Mouse (Mus musculus) 3T3-L1 (cell line): ENCODE measurements around the gene Eya4.

Source experiments
- DNase-seq: peaks from one replicate; pipeline ENCODE4 v3.0.0-alpha.2; 2015; ENCODE audit warnings: low read depth, low spot score

The Eya4 gene

DNA sequence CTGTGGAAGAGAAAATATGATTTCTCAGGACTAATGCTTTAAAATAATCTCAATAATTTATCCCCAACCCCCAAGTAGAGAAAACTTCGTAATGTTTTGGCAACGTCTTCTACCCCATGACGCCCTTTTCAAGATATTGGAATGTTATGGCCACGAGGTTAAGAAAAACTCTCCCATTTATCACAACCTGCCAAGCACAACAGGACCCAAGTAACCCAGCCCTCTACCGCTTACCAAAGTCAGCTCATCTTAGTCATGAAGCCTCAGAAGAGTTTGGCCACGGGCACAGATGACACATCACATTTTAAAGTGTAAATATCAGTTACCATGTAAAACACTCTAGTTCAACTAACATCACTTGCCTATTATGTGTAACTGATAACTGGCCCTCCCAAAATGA, 117.2 kb downstream of the Eya4 start:
- peak; percentile 67 for DNase-seq

DNA sequence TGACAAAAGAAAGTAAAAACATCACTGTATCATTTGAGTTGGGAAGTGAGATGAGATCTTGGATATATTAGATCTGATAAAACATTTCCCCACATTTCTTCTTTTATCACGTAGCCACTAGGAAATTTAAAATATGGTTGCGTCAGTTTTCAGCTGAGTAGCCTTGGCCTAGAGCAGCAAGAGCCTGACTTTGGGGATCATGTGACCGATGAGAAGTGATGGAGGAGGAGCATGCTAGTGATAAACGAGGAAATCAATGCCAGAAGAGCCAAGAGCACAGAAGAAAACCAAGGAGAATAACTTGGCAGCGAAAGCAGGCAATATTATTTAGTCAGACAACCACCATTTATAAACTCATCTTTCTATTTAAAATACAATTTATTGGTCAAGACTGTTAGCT, 119.7 kb downstream of the Eya4 start:
- no peak for DNase-seq

DNA sequence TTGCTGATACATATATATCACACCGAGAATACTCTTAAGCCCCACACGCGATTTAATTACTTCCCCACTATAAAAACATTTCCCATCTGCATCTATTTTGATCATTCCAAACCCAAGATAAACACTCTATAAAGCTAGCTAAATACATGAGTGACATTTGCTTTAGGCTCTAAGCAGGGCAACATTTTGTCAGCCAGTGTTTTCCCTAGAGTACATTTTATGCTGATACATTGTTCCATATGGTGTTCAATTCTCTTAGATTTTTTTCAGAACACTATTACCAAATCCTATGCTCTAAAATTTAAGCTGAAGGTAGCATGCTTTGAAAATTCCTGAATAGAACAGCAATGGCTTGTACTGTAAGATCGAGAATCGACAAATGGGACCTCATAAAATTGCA, 127.2 kb downstream of the Eya4 start:
- no peak for DNase-seq

- no peak for DNase-seq
These were observed 130.2 kb downstream of the Eya4 start for GRCm38 (mm10) chr10:23220432-23220831.

GRCm38 (mm10) chr10:23216815-23217214, 133.8 kb downstream of the Eya4 start:
- no peak for DNase-seq

DNA sequence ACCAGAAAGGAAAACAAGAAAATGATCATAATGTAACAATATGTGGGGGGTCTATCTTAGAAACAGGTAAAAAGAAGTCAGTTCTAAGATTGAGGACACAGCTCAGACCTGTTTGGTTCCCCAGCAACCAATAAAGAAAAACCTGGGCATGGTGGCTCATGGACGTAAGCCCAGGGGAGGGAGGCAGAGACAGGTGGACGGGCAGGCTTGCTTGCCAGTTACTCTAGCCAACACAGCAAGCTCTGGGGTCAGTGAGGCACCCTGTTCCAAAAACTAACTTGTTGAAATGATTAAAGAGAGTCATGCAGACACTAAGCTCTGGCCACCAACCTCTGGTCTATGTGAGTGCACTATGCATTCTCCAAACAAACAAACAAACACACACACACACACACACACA, 139.2 kb downstream of the Eya4 start:
- DNase-seq: no peak

GRCm38 (mm10) chr10:23203885-23204284, 146.7 kb downstream of the Eya4 start:
- peak; percentile 86 for DNase-seq

GRCm38 (mm10) chr10:23203144-23203838, 147.3 kb downstream of the Eya4 start:
- peak; percentile 84 for DNase-seq

GRCm38 (mm10) chr10:23202591-23202990, 148.0 kb downstream of the Eya4 start:
- DNase-seq: peak; percentile 80

- no peak for DNase-seq
These were observed 152.3 kb downstream of the Eya4 start for GRCm38 (mm10) chr10:23198251-23198650.

GRCm38 (mm10) chr10:23196336-23196735, 154.2 kb downstream of the Eya4 start:
- DNase-seq: no peak

GRCm38 (mm10) chr10:23195337-23195736, 155.2 kb downstream of the Eya4 start:
- DNase-seq: no peak

- peak; percentile 79 for DNase-seq
These were observed 160.8 kb downstream of the Eya4 start for GRCm38 (mm10) chr10:23189836-23190235.

DNA sequence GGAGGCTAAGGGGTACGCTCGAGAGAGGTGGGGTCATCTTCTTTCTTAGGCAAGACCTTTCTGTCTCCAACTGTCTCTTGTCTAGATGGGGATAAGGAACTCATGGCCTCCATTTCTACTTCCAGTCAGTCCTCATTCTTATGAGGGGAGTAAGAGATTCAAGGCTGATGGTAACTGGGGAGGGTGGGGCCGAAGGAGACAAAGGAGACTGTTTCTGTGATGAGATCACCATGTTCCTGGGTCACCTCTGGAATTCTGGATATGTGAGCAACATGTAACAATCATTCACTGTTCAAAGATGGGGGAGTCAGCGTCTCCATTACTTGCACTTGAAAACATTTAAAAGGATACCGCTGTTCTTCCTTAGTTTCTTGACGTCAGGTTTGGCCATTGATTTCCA, 165.2 kb downstream of the Eya4 start:
- peak; percentile 68 for DNase-seq

DNA sequence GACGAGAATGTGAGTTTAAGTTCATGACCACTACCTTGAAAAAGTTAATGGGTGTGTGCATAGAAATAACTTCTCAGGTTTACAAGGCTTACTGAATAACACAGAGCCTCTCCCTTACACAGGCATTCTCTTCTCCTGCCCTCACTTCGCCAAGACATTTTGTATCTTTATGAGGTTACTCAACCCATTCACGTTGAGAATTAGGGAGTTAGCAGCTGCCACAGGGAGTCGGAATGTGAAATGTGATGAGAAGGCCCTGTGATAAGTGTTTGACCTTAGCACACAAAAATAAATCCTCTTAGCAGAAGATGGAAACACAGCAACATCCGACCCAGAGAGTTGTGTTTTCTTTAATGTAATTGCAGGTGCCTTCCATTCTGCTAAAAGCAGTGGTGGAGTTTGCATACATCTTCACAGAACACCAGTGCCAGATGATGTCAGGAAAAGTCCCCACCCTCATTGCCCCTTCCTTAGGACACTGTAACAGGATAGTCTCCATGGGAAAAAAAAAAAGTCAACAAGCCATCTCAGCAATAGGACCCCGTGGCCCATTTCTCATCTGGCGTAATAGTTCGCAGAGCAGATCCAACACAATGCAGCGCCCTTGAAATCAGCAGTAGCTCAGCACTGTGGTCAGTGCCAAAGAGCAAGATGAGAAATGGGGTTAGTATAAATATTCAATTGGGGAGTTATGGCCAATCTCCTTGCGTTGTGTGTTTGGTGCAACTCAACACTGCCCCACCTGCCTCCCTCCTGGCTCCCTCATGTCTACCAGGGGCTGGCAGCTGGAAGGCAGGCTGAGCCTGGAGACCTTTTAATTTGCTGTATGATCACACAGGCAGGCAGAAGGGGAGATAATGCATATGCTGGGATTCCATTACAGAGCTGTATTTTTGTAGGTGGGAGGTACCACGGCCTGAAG, 168.8 kb downstream of the Eya4 start:
- DNase-seq: no peak

DNA sequence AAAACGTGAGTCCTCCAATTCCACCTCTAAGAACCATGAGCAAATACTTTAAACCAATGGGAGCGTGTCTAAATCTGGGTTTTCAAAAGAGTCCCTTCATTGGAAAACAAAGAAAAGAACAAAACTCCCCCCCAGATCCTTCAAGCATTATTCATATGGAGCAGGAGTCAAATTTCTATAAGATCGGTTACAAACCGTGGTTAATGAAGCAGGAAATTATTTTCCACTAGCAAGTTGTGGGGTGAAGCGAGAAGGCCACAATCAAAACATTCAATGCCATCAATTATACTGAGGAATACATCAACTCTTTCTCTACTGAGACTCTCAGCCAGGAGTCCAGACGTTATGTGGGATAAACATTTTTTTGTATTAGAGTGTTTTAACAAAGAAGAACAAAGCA, 171.3 kb downstream of the Eya4 start:
- no peak for DNase-seq

DNA sequence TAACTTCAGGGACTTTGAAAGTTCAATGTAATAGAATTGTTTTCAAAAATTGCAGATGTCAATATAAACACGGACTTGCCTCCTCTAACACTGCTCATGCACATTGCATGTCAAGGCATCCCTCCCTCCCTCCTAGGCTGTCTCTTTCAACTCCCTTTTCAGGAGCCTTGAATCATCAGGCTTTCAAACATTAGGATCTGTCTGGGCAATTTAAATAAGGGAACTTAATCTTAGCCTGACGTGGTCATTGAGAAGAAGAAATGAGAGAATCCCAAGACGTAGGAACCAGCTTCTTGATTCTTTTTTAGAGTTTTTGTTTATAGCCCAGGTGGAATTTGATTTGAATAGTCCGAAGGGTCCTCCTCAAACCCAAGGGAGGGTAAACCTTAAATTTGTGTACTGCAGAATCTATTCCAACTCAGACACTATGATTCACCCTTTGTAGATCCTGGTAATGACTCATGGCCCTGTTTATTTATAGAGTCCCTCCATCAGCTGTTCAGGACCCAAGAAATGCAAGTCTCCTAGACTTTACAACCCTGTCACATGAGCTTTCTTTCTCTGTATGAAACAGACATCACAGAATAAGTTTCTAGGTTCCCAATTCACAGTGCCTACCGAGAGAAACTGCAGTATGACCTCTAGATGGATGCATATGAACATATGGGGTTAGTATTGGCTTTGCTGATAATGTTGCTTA, 173.1 kb downstream of the Eya4 start:
- peak; percentile 82 for DNase-seq

DNA sequence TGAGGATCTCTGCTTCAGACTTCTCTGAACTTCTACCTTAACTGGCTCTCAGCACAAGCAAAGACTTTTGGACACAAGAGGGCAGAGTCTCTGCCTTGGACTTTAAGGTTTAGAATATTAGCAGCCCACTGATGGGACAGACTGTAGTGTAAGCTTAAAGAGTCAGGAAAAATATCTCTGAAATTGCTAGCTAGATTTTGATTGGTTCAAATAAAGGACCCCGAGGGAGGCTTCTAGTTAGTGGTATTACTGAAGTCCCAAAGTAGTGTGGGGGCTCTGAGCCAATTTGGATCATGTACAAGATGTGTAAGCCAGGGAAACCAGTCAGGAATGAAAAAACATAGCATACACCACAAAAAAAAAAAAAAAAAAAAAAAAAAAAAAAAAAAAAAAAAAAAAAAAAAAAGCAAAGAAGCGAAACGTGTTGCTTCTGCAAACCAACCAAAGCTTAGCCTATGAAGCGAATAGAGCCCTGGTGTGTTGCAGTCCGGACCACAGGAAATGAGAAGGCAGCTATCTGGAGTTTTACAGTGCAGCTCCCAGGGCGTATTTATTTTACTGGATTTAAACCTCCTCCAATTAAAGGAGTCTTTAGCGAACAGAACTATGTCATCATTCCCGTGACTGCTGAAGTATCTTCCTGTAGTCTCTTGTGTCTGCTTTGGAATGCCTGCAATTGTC, 173.8 kb downstream of the Eya4 start:
- peak; percentile 92 for DNase-seq

DNA sequence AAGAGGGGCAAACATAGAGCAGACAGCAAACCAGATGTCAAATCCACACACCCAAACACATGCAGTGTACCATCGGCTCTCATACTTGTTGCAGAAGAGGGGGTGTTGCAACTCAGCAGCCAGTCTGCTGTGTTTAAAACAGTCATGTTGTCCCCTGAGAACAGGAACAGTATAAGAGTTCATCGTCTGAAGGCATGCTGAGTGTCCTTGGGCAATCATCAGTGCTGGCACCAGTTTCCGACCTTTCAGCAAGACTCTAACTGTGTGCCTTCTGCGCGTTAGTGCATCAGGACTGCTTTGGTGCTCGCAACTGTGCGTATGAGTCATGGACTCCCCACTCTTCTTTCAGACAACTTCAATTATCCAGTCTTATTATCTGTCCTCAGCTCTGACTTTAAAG, 179.0 kb downstream of the Eya4 start:
- DNase-seq: no peak

- DNase-seq: no peak
These were observed 185.4 kb downstream of the Eya4 start for GRCm38 (mm10) chr10:23165089-23165642.

DNA sequence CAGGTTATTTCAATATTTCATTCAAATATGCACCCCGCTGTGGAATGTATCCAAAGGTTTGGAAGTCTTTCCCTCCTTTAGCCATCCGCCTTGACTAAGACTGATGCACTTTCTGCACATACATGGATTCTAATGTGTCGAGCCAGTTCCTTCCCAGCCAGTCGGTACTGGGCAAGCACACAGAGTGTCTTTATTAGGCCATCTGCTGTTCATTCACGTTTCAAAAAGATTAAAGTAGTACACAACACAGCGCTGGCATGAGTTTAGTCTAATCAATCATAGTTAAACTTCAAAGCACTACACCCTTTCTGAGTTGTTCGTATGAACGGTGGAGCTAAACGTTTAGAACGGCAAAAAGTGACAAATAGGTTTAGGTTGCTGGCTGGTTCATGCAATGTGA, 190.7 kb downstream of the Eya4 start:
- no peak for DNase-seq
